Mouse (Mus musculus) natural killer cell, adult 2 months (primary cell): ENCODE data around the gene Carmil1.
"Not testable (repeated sequence)": the region's sequence is repeated elsewhere in the genome, so short reads cannot be mapped to it uniquely, and the experiment has no call there.

Experiments used
- DNase-seq, 2 experiments: peaks; one replicate each; pipeline ENCODE4 v3.0.0; 2022; ENCODE audit warnings: low spot score in 2 of 2

Carmil1 gene

DNA sequence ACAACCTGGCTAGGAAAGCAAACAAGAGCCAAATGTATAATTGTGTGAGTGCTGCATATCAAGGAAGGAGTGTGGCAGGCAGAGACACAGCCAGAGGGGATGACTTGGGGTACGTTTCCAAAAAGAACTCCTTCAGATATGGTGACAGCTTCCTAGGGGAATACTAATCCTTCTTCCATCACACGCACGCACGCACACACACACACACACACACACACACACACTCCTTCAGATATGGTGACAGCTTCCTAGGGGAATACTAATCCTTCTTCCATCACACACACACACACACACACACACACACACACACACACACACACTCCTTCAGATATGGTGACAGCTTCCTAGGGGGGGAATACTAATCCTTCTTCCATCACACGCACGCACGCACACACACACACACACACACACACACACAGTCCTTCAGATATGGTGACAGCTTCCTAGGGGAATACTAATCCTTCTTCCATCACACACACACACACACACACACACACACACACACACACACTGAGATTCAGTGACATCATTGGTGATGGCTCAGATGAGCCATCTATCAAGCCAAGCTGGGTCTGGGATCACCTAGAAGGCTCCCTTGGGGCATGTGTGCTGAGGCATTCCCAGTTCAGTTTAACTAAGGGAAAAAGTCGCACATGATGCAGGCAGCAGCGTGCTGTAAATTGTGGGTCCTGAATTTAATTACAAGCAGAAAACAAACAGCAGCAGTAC lies 175.8 kb downstream of the Carmil1 start:
- DNase-seq, result not testable (repeated sequence)

DNA sequence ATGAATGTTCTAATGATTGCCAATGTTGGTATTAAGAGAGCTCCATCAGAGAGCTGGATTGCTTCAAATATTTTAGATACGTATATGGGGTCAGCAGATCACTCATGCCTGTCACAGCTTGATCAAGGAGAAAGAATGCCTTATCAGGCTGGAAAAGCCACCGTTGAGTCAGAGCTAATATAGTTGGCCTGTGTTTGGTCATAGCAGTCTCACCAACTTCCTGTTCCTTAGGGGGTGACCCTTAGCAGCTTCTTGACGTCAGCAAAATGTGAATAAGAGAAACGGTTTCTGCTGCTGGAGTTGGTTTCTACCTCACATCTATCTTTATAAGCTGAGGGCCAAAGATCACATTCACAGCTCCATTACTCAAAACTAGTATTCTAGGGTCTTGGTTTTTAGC lies 176.6 kb downstream of the Carmil1 start:
- no peak for DNase-seq

DNA sequence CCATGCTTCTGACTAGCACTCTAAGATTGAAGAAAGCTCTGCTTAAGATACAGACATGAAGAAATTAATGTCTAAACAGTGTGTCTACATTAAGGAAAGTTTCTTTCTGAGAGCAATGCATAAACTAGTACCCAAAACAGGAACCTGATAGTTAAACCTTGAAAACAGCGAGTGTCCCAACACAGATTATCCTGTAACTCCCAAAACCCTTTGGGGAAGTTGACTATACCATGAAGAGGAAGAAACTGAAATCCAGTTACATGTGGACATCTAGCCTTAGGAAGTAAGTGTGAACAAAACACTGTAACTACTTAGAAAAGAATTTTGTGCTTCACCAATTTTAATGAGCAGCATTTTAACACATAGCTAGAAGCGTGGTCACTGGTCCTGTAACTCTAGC lies 177.4 kb downstream of the Carmil1 start:
- no peak for DNase-seq

DNA sequence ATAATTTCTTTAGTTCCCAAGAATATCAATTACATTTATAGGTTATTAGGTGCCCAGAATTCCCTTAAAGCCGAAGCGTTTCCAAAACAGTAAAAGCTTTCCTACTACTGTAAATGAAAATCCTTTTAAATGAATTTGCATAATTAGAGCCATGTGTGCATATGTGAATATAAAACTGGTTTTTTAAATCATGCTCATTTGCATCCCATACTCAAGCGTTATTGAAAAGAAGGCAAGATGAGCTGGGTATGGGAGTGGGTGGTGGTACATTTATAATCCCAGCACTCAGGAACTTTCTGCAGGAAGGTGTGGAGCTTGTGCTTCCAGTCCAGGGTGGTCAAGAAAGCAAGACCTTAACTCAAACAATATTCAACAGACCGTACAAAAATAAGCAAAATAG lies 178.3 kb downstream of the Carmil1 start:
- no peak for DNase-seq

DNA sequence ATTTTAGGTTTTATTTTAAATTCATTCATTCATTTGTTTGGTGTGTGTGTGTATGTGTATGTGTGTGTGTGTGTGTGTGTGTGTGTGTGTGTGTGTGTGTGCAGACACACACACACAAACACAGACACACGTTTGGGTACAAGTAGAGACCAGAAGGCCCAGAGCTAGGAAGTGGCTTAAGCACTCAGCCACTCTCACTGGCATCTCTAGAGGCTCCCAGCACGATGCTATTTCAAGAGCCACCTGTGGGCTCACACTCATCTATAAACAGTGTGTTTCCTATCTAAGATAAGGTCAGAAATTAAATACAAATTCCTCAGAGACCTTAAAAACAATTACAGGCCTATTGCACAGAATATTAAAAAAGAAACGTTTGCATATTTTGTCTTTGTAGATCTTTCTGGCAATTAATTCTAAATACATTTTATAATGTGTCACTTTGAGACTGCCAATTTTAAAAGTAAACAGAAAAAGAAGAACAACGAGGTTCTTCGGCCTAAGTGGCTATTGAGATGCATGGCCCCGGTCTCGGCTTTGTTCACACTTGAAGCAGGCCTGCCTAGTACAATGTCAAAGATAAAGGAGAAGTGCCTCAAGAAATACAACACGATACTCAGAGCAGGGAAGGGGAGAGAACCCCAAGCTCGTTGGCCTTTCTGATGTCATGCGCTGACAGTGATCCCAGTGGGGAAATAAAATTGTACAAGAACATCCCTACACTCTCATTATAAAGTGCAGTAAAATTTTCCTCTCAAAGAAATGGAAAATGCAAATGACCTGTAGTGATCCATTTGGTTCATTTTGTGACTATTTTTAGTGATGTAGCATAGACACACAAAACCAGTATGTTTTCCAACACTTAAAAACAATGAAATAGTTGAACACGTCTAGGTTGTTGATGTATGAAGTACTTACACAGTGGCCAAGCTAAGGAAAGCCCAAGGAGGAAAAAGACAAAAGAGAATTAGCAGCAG lies 179.2 kb downstream of the Carmil1 start:
- DNase-seq, result no peak

DNA sequence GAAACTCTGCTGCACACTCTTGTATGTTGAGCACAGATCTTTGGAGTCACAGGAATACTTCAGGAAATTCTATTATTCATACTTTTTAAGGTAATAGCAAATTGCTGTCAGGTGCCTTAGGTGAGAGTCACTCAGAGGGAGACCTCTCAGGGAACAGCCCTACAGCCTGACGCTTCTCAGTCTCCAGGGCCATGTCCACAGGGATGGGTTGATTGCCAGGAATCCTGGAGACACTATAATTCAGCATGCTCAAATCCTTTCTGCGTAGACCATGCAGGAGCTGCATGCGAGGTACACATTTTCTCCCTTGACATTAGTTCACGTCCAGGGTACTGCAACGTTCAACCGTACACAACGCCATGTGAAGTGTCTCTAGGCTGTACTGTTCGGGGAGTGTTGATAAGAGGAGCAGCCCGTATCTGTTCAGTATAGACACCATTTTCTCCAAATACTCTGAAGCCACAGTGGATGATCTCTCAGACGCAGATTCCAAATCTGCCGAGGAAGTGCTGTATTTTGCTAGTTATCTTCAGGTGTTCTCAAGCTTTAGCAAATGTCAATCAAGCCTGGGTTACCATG lies 180.0 kb downstream of the Carmil1 start:
- no peak for DNase-seq

DNA sequence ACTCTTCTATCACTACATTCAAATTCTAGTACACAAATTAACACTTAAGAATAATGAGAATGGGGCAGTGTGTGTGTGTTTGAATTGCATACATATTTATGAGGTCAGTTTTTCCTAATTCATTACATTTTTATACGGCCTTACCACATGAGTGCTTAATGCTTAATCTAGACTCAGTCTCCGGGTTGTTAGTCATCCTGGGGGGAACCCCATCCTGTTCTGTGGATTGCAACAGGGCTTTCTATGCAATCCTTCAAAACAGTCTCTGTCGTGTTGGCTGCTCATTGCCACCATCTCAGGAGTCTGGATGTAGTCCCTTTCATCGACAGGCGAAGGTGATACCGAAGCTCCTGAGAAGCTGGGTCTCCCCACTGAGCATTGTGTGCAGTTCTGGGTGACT lies 184.0 kb downstream of the Carmil1 start:
- DNase-seq, result no peak

DNA sequence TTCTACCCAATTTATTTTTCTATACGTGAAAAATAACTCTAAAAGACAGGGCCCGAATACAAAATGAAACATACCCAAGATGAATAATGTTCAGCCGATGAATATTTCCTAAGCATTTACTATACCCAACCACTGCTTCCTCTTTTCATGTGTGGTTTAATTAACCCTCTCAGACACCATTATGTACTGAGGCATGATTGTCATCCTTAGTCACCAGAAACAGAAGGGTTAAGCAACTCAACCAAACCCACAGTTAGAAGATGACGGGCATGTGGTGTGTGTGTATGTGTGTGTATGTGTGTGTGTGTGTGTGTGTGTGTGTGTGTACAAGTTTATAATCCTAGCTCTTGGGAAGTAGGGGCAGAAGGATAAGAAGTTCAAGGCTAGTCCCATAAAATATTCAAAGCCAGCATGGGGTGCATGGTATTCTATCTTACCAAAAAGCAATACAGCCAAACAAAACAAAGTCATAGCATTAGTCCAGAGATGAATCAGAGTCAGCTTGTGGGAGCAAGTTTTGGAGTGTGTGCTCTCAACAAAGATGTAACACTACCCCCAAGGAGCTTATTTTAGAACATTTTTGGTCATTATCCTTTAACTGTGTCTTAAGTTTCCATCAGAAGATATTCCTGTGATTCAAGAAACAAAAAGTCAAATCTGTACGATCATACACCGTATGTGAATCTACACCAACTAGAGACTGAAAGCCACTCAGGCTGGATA lies 185.6 kb downstream of the Carmil1 start:
- no peak for DNase-seq

DNA sequence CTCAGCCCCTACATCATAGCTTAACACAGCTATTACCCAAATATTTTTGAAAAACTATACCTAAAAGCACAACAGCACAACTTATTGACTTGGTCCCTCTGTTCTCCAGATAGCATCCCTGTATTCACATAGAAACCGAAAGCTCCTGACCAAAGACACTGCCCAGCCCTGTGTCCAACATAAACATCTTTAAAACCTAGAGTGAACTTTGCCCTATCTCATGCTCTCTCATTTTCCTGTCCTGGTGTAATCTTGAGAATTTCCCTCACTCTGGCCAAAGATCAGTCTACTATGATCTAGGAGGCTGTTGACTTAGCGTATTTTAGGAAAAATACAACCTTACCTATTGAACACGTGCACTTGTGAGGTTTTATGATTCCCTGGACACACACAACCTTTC lies 187.5 kb downstream of the Carmil1 start:
- DNase-seq, result no peak

DNA sequence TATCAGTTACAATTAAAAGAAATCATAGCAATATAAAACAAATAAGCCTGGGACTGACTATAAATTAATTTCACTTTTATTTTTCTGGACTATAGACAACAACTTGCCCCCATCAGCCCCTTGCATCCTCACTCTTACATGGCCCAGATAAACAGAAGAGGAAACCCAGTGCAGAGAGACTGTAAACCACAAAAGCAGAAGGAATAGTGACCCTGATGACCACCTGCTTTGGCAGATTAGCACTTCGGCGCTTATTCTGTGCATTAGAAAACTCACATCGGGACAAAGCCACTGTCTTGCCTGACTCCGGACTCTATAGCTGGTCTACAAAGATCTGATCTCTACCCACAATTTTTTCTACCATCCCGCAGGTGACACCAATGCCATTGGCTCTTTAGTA lies 188.5 kb downstream of the Carmil1 start:
- DNase-seq, result no peak

DNA sequence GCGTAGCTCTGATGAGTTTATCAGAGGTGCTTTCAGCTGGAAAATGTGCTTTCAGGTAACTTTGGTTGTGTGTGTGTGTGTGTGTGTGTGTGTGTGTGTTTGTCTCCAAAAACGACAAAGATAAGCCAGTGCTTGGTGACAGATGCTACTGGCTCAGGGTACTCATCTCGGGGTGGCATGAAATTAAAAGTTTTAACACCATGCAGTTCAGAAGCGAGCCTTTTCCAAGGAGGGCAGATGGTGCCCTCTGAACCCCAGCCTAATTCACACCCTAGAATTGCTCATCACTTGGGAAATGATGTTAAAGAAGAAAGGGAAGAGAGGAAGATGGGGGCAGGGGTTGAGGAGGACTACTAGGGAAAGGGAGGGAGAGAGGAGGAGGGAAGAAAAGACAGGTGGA lies 198.4 kb downstream of the Carmil1 start:
- no peak for DNase-seq

DNA sequence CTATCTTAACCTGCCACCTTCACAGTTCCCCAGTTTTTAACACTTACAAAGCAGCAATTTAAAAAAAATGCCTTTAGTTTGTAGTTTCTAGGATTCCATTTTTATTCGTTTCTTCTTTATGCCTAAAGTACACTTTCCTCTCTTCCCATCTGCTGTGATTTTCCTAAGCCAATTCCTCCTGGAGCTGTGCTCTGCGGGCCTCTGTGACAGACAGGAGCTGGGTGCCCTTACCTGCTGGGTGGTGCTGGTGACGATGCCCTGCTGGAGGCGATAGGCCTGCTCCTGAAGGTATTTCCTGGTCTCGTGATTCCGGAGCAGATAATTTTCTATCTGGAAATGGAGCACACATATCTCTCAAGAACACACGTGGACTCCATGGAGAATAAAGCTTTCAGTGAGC lies 198.9 kb downstream of the Carmil1 start:
- no peak for DNase-seq

DNA sequence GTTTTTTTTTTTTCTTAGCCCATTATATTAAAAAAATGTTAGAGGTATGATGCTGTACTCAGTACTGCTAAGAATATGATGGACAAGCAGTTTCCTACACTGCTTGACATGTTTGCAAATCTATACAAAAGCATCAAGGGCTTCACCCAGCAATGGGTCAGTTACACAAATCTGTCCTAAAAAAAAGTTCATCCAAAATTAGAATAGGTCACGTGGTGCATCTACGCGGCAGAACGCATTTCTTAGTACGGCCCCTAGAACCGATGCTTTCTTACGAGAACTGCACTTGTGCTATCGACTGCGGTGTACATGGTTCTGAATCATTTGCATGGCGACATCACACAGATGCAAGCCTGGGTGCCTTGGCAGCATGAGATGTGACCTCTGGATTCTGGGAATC lies 208.0 kb downstream of the Carmil1 start:
- no peak for DNase-seq

DNA sequence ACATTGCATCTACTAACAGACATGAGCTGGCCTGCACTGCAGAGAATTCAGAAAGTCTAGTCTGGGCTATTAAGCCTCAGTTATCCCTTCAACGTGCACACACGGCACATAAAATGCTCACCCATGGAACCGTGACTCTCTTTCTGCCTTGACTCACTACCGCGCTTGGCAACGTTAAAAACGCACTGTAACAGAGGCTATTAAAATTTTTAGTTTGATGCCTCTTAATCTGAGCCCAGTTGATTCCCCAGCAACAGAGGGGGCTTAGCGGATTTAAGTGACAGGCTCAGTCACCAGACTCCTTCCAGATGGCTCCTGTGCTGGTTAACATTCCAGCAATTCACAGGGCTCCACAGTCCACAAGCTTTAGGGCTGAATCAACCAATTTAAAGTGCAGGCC lies 213.0 kb downstream of the Carmil1 start:
- no peak for DNase-seq

DNA sequence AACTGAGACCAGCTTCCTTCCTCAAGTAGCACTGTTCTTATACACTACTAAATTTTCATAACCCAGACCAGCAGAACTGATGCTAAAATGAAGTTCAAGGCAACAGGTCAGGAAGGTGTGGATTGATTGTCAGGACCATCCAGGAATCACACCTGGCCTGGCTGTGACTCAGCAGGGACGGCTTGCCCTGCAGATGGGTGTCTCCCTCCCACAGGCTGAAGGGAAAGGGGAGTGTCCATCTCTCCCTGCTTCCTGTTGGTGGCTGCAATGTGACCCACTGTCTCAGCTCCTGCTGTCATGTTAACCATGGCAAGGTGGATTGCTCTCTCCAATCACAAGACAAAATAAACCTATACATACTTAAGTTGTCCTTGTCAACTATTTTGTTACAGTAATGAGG lies 215.1 kb downstream of the Carmil1 start:
- DNase-seq, result no peak

DNA sequence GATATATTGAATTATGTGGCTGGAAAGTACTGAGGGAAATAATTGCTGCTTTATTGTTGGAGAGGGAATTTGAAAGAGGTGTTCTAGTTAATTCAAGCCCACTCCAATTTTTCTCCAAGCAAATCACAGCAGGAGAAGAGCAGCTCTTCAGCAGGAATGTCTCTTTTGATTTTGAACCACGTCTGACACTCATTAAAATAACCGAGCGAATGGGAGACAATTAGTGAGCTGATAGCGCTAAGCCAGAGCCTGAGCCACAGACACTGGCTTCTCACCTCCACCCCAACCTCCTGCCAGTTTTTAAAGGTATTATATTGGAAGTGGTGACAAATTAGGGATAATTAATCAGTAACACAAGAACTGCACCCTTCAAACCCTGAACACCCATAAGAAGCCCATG lies 217.8 kb downstream of the Carmil1 start:
- no peak for DNase-seq

DNA sequence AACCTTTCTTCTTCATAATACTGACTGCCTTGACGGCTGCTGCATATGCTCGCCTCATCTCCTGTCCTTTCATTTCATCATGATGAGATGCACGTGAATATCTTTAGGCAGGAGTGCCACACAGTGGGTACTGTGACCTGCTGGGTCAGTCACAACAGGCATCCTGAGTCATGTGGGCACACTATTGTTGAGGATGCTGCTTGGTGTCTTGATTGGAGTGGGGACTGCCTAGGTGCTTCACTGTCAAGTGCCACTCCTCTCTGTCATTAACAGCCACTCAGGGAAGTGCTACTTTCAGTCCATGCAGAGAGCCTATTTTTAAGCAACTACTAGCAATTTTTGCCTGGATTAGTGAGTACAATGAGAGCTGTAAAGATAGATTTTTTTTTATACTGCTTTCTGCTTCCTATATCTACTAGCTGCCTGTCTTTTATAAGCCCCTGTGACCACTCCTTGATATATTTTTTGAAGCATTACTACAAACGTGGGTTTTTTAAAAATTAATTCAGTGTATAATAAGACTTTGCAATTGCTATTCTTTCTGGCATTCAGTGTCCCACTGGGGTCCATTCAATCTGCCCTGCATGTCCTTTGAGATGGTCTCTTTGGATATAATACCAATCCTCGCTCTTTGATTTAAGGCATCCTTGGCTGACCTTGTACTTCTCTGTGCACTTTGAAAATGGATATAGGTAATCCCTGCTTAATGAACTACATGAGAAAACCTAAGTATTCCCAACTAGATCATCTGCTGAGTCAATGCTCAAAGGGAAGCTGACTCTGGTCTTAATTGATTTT lies 225.3 kb downstream of the Carmil1 start:
- no peak for DNase-seq

DNA sequence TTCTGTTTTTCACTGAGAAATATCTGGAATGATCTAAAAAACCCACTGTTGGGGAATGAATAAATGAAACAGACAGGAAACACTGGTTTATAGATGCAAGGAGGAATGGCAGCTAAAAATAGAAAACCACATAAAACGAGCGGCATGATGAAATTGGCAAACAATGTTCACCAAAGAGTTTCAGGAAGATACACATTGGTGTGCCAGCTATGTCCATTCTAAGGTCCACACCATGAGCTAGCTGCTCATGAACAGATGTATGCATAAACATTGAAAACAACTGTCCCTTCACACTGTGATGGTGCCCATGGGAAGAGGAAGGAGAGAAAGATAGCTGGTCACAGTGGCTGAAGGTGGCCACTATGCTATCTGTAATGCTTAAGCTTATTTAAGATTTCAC lies 229.1 kb downstream of the Carmil1 start:
- no peak for DNase-seq

DNA sequence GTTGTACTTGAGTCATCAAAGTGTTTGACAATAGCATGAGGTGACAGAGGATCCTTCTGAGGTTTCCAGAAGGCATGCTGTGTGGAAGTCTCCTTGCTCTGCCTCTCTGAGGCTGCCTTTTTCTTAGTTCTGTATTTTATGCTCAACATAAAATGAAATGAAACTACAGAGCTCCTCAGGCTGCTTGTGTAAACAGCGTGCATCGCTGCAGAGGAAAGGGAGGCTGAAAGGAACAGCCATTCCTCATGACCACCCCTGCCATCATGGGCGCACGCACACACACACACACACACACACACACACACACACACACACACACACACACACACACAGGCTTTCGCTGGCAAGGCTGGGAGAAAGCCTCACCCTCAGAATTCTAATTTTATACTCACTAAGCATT lies 230.3 kb downstream of the Carmil1 start:
- no peak for DNase-seq

DNA sequence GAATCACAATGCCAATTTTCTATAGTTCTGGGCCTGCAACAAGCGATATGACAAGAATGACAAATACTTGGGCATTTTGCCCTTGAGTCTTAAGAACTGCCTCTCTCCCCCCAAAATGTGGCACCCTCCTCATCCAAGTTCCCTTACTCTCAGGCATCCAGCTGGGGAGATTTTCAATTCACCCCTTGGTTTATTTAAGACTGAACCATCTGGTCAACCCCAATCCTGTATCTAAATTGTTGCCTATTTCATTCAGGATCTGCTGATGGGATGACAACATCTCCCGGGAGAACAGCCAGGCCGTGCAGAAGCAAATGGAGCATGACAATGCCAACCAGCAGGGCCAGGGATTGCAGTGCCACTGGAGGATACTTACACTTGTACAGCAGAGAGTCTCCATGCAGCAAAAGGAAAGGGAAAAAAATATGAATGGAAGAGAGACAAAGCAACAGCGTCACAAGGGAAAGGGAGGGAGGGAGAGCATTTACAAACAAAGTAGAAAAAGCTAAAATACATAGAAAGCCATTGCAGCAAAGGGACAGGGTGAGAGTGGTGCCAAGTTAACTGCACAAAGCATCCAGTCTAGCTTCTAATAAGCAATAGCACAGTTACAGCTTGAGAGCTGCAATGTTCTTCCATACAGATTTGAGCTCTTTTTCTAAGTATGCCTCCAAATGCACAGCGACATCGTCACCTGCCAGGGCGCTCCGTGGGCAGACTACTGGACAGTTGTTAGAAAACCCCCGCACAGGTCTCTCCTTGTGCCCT lies 231.1 kb downstream of the Carmil1 start:
- DNase-seq, result no peak
